Mouse (Mus musculus) ES-Bruce4 (cell line): ENCODE data around the gene Sfrp4. TPM values are rescaled to one million over a fixed set of nuclear protein-coding genes. Genes with fewer than 3 reads are reported as not detected.

Source experiments
- H3K27ac ChIP-seq: 2 replicates; pipeline ENCODE4 v1.5.1; 2012; ENCODE audit warnings: low read length, inconsistent platforms; ENCODE audit not compliant: insufficient read depth
- H3K27me3 ChIP-seq: 2 replicates; pipeline ENCODE4 v1.6.1; 2012; ENCODE audit warnings: mild to moderate bottlenecking, low read length, inconsistent platforms; ENCODE audit not compliant: control insufficient read depth, poor library complexity, insufficient read depth, severe bottlenecking
- H3K36me3 ChIP-seq: 2 replicates; pipeline ENCODE4 v1.6.1; 2012; ENCODE audit warnings: inconsistent platforms, mild to moderate bottlenecking, low read length, moderate library complexity; ENCODE audit not compliant: control insufficient read depth, poor library complexity, insufficient read depth, severe bottlenecking
- H3K4me1 ChIP-seq: one replicate; pipeline ENCODE4 v1.8.1; 2011; ENCODE audit warnings: low read length; ENCODE audit not compliant: control insufficient read depth, insufficient read depth
- H3K4me3 ChIP-seq: 2 replicates; pipeline ENCODE4 v1.5.1; 2011; ENCODE audit warnings: low read depth, mild to moderate bottlenecking, low read length
- H3K9ac ChIP-seq: 2 replicates; pipeline ENCODE4 v1.6.1; 2012; ENCODE audit warnings: low read depth, mild to moderate bottlenecking, inconsistent platforms; ENCODE audit not compliant: poor library complexity, severe bottlenecking
- H3K9me3 ChIP-seq: replicated peaks from 2 replicates; pipeline ENCODE4 v1.6.1; 2012; ENCODE audit warnings: mild to moderate bottlenecking, low read length, inconsistent platforms; ENCODE audit not compliant: control insufficient read depth, poor library complexity, insufficient read depth, severe bottlenecking
- CTCF ChIP-seq: IDR thresholded peaks from one replicate; pipeline ENCODE4 v1.8.1; 2011; ENCODE audit warnings: low read depth, low read length
- EP300 ChIP-seq: IDR thresholded peaks from 2 replicates; pipeline ENCODE4 v1.6.1; 2011; ENCODE audit warnings: low read depth, low read length; ENCODE audit not compliant: insufficient read depth
- POLR2A ChIP-seq: IDR thresholded peaks from one replicate; pipeline ENCODE4 v1.8.1; 2011; ENCODE audit warnings: low read length; ENCODE audit not compliant: insufficient read depth
- polyA plus RNA-seq: library from polyadenylated mRNA; stranded (reverse); fragments of >200 nt; gene quantifications from 2 replicates; pipeline ENCODE4 v1.2.4, GENCODE M21; 2011; ENCODE audit warnings: low read depth; ENCODE audit not compliant: missing spikeins, insufficient read depth, insufficient read length

The Sfrp4 gene
- polyA plus RNA-seq, 1 experiment: 1.1 TPM

GRCm38 (mm10) chr13:19624632-19625320, 1.9 kb downstream of the Sfrp4 start:
- no peak overlapping the region for H3K9ac ChIP-seq
- H3K4me1 ChIP-seq: peaks cover 2% of the 10 kb centered on the region
- H3K36me3 ChIP-seq: no peaks in the 10 kb centered on the region
- H3K9me3 ChIP-seq: no peaks in the 10 kb centered on the region
- TF ChIP-seq CTCF: no peak
- no peak for TF ChIP-seq POLR2A
- TF ChIP-seq EP300: no peak
- H3K4me3 ChIP-seq: no peak overlapping the region
- H3K27me3 ChIP-seq: no peaks in the 10 kb centered on the region
- H3K27ac ChIP-seq: no peak overlapping the region

GRCm38 (mm10) chr13:19626473-19626872, 3.6 kb downstream of the Sfrp4 start:
- H3K9ac ChIP-seq: no peak overlapping the region
- no peak overlapping the region for H3K4me3 ChIP-seq
- H3K4me1 ChIP-seq: peaks cover 2% of the 10 kb centered on the region
- TF ChIP-seq POLR2A (no peak), CTCF (no peak), EP300 (no peak)
- no peaks in the 10 kb centered on the region for H3K27me3 ChIP-seq
- no peaks in the 10 kb centered on the region for H3K9me3 ChIP-seq
- H3K27ac ChIP-seq: no peak overlapping the region
- no peaks in the 10 kb centered on the region for H3K36me3 ChIP-seq

- Histone ChIP-seq H3K4me1 (peaks cover 2% of the 10 kb centered on the region), H3K27me3 (no peaks in the 10 kb centered on the region), H3K27ac (peak overlapping the region; percentile 29; the same call in 1 of the 2 replicates), H3K9me3 (no peaks in the 10 kb centered on the region), H3K36me3 (no peaks in the 10 kb centered on the region), H3K4me3 (no peak overlapping the region), H3K9ac (no peak overlapping the region)
- no peak for TF ChIP-seq POLR2A
- TF ChIP-seq EP300: peak; percentile 89
Measured at GRCm38 (mm10) chr13:19630768-19631709, 8.1 kb downstream of the Sfrp4 start.

- H3K36me3 ChIP-seq: no peaks in the 10 kb centered on the region
- H3K4me3 ChIP-seq: no peak overlapping the region
- TF ChIP-seq POLR2A (no peak), CTCF (peak; percentile 13)
Measured at GRCm38 (mm10) chr13:19636131-19636530, 13.2 kb downstream of the Sfrp4 start.

GRCm38 (mm10) chr13:19640203-19640851, 17.4 kb downstream of the Sfrp4 start:
- Histone ChIP-seq H3K9ac (no peak overlapping the region), H3K4me3 (no peak overlapping the region), H3K36me3 (no peaks in the 10 kb centered on the region), H3K4me1 (no peaks in the 10 kb centered on the region), H3K27ac (no peak overlapping the region), H3K27me3 (no peaks in the 10 kb centered on the region), H3K9me3 (no peaks in the 10 kb centered on the region)
- no peak for TF ChIP-seq EP300
- no peak for TF ChIP-seq CTCF
- no peak for TF ChIP-seq POLR2A

More at GRCm38 (mm10) chr13:19636131-19636530, 13.2 kb downstream of the Sfrp4 start:
- Histone ChIP-seq H3K27ac (no peak overlapping the region), H3K9me3 (no peaks in the 10 kb centered on the region), H3K9ac (no peak overlapping the region), H3K4me1 (no peaks in the 10 kb centered on the region), H3K27me3 (no peaks in the 10 kb centered on the region)
